Mouse (Mus musculus) thymus, postnatal 36 days (tissue): ENCODE results near the gene Mcf2l.

ENCODE experiments used
- DNase-seq, 2 experiments: peaks; one replicate each; pipeline ENCODE4 v3.0.0; 2022; ENCODE audit warnings: mixed read lengths in 2 of 2

The Mcf2l gene

GRCm38 (mm10) chr8:12873357-12874046 is at the start of gene Mcf2l:
TSS of gene Mcf2l (plus strand) at chr8:12873806.
- peak; percentile 67 to 80 for DNase-seq

- DNase-seq: no peak
Measured at GRCm38 (mm10) chr8:12824562-12824961, 49.0 kb upstream of the Mcf2l start.

DNA sequence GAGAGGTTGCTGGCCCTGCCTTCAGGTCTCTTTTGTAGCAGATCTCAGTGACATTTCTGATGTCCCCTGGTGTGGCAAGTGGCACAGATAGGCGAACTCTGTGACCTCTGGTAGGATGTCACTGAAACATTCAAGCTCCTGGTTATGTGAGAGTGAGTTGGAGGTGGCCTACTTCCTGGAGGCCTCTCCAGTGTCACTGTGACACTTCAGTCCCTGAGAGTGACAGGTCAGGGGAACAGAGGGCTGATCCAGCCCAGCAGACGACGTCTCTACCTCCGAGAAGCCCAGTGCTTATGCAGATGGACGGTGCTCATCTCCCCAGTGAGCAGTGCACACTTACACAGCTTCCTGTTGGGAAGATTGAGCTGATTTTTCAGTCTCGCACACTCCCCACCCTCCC is 48.4 kb upstream of the Mcf2l start:
- DNase-seq: no peak

- DNase-seq: no peak
Measured at GRCm38 (mm10) chr8:12825686-12826237, 47.8 kb upstream of the Mcf2l start.

GRCm38 (mm10) chr8:12827124-12827523 is 46.5 kb upstream of the Mcf2l start:
- DNase-seq: no peak

DNA sequence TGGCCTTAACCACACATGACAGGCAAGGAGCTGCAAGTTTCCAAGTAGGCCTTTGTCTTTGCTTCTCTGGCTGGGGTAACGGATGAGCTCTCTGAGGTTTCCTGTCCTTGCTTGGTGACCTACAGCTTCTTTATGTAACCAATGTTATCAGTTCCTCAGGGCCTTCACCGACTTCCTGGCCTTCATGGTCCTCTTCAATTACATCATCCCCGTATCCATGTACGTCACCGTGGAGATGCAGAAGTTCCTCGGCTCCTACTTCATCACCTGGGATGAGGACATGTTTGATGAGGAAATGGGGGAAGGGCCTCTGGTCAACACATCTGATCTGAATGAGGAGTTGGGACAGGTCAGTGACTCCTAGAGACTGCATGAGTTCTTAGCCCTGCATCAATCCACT is 45.3 kb upstream of the Mcf2l start:
- no peak for DNase-seq

DNA sequence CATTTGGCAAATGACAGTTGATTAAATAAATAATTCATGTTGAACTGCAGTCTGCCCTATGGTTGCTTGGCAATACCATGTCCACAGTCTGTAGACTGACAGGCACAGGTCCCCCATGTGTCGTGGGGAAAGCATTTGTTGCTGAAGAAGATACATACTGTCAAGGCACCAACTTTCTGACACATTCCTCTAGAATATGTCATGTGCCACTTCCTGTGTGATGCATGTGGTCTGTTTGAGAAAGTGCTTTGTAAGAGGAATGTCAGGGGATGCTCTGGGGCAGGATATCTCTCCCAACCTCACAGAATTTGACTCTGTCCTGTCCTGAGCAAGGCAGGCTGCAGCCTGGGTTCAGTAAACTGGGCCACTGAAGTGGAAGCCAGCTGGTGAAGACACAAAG is 44.2 kb upstream of the Mcf2l start:
- no peak for DNase-seq

DNA sequence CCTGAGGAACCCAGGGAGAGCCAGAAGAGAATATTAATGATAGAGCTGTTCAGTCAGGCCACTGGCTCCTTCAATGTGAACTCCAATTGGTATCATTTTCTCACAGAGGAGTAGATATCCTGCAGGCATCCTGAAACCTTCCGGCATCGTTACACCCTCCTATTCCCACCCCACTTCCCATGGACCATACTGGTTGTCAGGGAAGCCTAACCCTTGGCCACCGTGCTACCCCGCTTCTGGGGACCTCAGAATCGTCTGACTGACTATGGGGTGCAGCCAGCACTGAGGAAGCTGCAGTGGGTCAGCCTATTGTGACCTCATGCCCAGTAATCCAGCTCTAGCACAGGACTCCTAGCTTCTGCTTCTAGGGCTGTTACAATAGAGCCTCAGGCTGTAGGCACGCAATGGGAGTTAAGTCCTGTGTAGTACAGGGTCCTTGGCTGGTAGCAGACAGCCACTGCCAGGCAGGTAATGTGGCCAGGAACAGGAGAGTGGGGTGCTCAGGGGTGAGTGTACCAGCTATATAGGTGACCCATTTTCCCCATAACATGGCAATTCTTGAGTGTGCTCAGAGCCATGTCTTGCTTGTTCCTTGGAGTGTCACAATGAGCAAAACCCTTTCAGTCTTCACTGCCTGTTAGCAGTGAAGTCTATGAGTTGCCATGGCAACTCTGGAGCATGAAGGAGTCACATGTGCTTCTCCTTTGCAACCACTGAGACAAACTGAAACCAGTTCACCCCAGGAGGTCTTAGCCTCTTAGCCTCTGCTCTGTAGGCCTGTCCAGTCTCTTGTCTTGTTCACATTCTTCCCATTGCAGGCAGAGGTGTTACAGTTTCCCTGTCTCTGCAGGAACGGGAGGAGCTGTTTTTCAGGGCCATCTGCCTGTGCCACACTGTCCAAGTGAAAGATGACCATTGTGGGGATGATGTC is 41.7 kb upstream of the Mcf2l start:
- DNase-seq: no peak

DNA sequence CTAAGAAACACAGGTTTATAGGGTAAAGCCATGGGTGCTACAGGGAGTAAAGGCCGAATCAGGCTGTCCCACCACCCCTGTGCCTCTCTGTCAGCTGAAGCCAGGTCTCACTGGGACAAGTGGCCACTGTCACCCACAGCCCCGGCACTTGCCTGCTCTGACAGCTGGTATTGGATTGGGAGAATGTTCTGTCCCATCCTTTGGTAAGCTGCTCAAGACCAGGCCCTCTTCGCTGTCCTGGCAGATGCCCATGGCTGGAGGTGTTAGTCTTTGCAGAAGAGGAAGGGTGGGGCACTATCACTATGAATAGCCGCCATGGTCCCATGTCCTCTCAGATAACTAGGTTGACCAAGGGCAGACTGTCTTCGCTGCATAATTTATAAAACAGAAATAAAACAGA is 40.0 kb upstream of the Mcf2l start:
- DNase-seq: no peak

DNA sequence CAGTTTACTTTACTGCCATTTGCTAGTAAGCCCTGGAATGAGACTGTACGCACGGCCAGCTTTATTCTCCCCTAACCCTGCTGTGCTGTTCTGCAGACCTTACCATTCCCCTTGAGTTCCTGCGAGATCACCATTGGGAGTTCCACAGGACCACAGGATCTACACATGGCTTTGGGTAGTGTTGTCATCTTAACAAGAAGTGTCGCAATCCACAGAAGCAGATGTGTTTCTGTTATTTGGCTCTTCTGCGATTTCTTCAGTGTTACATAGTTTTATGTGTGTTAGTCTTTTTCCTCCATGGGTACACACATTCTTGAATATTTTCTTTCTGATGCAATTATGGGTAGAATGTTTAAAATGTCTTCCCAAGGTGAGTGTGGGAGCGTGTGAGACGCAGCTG is 32.8 kb upstream of the Mcf2l start:
- no peak for DNase-seq

GRCm38 (mm10) chr8:12842342-12842995 is 31.1 kb upstream of the Mcf2l start:
- DNase-seq: no peak

DNA sequence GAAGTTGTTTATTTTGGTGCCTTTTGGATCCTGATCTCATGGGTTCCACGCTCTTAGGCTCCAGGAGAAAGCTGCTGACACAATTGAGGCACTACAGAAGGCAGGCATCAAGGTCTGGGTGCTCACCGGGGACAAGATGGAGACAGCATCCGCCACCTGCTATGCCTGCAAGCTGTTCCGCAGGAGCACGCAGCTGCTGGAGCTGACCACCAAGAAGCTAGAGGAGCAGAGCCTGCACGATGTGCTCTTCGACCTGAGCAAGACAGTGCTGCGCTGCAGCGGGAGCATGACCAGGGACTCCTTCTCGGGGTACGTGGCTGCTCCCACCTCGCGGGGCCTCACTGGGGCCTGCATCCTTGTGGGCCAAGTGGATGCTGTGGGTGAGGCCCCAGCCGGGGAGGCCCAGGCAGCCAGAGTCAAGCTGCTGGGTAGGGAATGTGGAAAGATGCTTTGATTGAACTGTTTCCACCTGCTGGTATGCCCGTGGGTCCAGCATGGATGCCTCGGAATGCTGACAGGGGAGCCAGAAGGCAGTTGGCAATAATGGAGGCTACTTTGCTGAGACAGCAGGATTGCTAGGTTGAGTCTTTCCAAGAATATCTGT is 29.2 kb upstream of the Mcf2l start:
- DNase-seq: no peak

GRCm38 (mm10) chr8:12846447-12846846 is 27.2 kb upstream of the Mcf2l start:
- DNase-seq: no peak

DNA sequence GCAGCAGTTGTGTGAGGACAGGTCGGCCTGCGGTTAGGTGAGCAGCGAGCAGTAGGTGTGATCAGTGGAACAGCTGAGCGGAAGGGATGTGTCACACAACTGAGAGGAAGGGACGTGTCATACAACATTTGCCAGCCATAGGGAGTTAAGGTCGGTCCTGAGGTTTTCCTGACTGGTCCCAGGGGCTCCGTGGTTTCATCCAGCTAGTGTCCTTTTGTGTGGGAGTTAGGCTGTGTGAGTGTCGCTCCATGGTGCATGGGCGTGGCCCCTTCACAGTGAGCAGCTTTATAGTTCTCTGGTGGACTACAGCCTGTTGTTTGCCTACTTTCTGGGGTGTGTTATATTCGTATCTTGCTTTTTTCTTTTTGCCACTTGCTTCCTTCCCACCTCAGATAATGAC is 22.4 kb upstream of the Mcf2l start:
- no peak for DNase-seq

- no peak for DNase-seq
Measured at GRCm38 (mm10) chr8:12856038-12856437, 17.6 kb upstream of the Mcf2l start.

DNA sequence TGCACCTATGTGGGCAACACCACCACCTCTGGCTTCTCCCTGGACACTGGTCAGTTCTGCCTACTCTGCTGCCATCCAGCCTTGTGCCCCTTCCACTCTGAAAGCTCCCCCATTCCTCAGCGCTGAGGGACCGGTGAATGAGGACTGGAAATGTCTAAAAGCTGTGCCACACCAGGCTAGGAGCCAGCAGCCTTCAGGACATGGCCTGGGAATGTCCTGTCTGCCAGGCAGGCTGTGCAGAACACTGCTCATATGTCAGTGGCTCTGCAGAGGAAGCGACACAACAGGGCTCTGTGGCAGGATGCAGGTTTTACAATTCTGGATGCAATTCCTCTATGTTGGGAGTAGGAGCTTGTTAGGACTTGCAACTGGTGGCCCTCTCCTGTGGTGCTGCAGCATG is 10.5 kb upstream of the Mcf2l start:
- no peak for DNase-seq

DNA sequence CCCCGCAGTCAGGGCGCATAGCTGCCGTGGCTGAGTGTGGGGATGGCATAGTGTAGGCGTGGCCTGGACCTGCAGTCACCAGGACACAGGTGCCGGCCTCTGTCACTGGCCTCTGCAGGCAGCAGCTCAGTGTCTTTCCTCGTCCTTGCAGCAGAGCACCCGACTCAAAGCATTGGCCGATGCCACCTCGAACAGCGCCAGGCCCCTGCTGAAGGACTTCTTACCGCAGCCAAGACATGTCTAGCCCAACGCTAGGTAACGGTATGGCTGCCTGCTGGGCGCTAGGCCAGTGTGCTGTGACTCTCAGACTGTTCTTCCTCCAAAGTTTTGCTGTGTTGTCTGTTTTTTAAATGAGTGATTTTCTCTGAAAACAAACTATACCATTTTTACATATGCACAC is 10.0 kb upstream of the Mcf2l start:
- DNase-seq: no peak

- no peak for DNase-seq
Measured at GRCm38 (mm10) chr8:12865790-12866189, 7.8 kb upstream of the Mcf2l start.

- no peak for DNase-seq
Measured at GRCm38 (mm10) chr8:12869661-12870060, 3.9 kb upstream of the Mcf2l start.

- no peak for DNase-seq
Measured at GRCm38 (mm10) chr8:12870656-12871055, 3.0 kb upstream of the Mcf2l start.

DNA sequence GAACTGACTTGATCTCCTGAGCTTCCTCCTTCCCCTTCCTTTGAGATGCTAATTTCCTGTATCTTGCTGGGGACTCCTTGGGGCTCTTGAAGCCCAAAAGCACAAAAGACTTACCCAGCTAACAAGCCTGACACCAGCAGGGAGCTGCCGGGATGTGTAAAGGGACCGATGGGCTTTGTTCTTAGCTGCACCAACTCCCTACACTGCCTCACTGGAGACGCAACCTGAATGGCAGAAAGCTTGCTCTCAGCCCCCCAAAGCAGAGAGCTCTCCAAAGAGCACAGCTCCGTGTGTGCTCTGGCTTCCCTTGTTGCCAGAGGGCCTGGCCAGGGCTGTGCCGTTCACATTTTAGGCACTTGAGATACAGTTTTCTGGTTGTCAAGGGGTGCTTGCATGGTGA is 2.1 kb upstream of the Mcf2l start:
- DNase-seq: no peak

GRCm38 (mm10) chr8:12872983-12873356 is 636 bp upstream of the Mcf2l start:
- DNase-seq: no peak

GRCm38 (mm10) chr8:12874194-12874791 is 687 bp downstream of the Mcf2l start:
- peak; percentile 14 to 26 for DNase-seq
